Mouse (Mus musculus) thymus, postnatal 36 days (tissue): ENCODE data around the gene Grm5.

Source experiments
- DNase-seq, 2 experiments: peaks; one replicate each; pipeline ENCODE4 v3.0.0; 2022; ENCODE audit warnings: mixed read lengths in 2 of 2

The Grm5 gene

DNA sequence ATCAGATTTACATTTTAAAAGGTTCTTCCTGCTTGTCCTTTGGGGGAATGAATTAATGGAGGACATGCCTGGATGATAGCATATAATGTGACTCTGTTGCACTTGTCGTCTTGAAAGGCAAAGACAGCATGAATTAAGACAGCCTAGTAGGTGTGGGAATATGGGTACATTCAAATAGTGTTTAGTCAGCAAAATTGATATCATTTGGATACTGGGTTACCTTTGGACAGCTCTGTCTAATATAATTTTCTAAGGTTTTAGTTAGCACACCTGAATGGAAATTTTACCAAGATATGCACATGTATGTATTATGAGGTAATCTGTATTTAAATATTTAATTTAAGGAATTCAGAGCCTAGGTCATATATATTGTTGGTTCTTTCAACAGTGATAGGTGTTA is 353.4 kb downstream of the Grm5 start:
- DNase-seq: no peak

DNA sequence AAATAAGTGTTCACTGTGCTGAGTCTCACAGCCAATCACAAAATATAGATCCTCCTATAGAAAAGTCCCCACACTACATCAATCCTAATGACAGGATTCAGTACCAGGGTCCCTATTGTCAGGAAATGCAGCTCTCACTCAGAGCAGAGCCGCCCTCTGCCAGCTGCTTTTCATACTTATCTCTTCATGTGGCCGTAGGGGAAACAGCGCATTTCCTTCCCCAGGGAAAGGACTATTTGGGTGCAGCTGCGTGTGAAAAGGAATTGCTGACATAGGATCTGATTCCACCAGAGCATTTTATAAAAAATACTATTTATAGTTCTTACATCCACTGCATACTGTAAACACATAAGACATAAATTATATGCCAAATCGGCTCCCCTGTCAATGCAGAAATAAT is 354.3 kb downstream of the Grm5 start:
- no peak for DNase-seq

DNA sequence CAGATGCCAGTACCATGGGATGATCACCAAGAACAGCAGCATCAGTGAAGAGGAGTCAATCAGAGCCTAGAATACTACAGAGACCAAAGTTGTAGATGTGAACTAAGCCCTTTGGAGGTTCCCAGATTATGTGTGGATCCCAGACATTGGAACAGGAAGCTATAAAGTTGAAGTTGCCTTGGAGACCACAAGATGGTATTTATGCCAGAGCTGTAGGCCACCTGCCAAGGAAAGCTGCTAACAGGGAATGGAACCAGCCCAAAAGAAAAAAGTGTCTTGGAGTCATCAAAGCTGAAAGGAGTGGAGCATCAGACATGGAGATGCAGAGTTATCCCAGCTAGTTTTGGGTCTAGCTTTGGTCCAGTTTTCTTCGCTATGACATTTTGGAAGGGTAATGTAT is 366.2 kb downstream of the Grm5 start:
- no peak for DNase-seq

DNA sequence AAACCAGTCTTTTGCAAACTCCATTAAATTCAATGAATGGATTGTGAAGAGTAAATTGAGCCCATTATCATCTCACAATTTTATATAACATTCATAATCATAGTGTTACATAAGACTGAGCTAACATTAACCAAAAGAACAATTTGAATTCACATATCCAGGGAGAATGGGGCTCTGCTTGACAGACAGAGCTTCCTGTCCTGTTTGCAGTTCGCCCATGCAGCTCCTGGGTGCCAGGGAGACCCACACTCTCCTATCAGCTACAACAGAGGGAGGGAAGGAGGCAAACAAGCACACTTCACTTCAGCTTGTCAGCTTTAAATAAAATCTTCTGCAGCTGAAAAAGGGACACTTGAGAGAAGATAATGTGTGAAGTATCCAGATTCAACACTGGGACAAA is 389.2 kb downstream of the Grm5 start:
- DNase-seq: no peak

DNA sequence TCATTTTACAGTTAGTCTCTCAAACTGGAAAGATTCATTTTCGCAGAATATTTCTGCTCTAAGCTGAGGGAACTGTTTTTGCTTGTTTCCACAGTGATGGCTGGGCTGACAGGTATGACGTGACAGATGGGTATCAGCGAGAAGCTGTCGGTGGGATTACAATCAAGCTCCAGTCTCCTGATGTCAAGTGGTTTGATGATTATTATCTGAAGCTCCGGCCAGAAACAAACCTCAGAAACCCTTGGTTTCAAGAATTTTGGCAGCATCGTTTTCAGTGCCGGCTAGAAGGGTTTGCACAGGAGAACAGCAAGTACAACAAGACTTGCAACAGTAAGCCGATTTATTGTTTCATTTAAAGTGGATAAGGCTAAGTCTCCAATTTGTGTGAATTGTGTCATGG is 391.1 kb downstream of the Grm5 start:
- DNase-seq: no peak

DNA sequence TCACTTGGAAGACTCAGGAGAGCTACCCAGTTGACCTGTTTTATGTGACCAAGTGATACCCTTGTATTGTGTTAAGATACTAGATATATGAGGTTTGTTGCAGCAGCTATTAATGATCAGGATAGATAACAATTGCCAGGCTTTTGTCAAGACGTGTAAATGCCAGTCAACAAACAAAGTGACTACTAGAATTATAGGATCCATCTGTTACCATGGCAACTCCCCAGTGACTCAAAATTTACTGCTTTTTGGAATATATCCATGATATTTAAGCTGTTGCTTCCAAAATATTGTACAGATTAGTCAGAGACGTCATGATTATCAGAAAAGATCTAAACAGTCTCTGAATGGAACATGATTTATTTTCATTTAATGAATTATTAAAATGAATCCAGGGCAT is 399.5 kb downstream of the Grm5 start:
- no peak for DNase-seq

DNA sequence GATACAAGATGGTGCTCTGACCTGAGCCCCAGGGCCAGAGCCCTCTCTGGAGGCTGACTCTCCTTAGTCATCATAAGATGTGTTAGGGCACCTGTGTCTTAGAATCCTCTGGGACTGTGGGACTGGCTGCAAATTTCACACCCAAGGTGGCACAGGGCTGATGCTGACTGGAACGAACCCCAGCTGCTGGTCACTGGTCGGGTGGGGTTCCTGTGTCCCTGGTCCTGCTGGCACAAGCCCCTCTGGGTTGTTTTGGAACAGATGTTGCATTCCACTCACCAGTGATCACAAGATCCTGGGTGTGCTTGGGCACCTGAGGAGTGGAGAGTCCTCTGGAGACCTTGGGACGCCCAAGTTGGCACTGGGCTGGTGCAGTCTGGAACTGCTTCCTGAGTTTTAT is 430.5 kb downstream of the Grm5 start:
- DNase-seq: no peak

DNA sequence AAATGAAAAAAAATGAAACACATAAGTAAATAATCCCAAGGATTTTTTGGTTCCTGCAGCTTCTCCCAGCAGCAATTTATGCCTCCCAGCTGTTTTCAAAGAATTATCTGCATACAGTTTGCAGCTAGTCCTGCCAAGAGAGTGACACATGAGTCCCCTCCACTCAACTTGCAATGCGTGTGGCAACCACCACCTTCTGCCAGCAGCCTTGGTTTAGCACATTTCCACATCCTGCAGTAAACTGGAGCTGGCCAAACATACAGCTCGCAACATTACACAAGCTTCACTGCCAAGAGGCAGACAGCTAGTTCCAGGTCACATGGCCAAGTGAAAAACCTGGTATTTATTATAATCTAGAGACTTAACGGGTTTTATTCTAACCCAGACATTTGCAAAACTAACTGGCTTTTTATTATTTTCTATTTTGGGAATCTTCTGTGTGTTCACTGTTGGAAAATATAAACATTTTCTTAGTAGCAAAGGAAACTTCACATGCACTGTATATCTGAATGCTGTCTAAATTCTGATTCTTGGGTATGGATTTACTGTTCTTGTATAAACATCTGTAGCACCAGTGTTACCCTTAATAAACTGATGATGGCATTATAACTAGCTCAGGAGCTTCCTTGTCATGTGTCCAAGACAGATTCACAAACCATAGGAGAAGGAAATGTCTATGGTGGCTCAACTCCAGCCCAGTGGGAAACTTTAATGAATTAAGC is 443.6 kb downstream of the Grm5 start:
- DNase-seq: no peak

DNA sequence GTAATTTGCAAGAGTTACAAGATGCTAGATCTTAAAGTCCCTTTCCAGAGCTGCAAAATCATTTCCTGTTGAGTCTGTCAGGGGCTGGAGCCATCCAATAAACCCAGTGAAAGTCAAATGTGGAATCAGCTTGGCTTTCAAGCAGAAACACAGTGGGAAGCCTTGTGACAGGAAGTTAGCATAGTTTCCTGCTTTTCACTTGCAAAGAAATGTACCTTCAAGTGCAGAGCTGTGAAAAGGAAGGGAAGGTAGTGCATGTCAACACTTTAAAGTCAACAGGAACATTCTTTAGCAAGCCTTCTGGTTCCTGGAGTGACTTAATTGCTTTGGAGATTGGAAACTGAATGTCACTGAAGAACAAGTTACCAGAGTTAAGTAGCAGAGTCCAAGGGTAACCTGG is 463.4 kb downstream of the Grm5 start:
- no peak for DNase-seq

DNA sequence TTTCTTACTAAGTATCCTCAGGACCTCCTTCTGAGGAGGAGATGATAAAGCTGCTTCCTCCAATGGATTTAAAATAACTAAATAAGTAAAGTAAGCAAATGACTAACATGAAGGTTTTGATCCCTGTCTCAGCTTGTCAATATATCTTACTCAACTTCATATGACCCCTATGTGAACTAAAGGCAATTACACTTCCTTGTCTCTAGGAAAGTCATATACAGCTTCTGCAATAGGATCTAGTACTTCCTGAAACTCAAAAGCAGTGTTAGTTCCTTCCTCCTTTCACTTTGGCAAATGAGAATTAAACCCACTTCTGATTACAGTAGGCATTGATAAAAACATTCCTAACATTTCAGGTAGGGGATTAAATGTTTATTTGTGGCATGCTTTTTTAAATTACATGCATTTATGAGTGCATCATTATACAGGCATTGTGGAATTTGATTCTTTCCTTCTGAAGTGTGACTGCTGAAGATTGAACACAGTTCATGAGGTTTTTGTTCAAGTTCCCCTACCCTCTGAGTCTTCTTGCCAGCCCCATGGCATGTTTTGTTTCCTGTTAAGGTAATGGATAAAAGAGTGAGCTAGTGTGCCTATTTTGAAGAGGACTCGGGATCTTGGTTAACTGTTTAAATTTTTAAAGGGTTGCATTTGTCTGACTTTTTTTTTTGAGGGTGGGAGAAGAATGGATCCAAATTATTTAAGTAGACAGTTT is 470.4 kb downstream of the Grm5 start:
- DNase-seq: no peak

DNA sequence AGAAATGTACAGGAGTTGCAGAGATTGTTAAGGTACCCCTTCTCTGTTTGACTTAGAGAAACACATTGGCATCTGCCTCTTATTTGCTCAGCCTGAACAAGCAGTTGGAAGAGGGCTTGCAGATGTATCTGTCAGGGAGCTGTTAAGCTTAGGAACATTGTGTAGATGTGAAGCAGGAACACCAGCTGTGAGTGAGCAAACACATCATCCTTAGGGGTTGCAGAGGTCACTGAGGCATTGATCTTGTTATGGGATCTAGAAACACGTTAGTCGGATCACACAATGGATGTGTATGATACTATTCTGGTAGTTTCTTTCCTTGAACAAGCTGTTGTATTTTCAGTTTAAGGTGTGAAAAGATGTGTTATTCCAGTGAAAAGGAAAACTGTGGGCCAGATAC is 472.5 kb downstream of the Grm5 start:
- DNase-seq: no peak

DNA sequence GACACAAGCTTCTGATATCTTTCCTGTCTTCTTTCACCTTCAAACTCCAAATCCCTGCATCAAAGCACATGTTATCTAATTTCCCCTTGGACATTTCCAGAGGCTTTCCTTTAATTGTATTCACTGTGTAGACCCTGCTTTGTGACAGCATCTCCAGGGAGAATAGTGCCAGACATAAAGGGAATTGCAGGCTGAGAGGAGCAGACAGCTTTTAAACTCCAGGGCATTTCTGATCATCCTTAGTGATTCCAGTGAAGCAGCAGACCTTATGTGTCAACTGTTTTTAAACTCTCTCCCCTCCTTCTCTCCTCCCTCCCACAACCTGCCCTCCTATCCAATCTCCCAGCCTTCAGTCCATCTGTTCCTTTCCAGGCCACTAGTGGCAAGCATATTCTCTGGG is 507.1 kb downstream of the Grm5 start:
- no peak for DNase-seq

DNA sequence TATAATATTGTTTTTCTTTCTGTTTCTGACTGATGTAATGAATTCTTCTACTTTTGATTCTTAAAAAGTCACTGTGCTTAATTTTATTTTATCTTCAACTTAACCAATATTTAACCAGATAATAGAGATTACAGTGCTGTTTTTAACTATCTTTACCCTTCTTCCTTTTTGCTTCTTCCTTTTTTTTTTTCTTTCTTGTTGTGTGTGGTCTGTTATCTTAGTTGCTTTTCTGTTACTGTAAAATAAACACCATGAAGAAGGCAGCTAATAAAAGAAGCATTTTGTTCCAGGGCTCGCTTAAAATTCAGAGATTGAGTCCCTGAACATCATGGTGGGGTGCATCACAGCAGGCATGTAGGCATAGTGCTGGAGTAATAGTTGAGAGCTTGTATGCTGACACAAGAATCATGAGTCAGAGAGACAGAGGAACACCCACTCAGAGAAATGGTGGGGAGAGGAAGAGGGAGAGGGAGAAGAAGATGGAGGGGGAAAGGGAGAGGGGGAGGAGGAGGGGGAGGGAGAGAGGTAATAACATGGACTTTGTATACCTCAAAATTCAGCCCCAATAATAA is 512.7 kb downstream of the Grm5 start:
- DNase-seq: no peak

DNA sequence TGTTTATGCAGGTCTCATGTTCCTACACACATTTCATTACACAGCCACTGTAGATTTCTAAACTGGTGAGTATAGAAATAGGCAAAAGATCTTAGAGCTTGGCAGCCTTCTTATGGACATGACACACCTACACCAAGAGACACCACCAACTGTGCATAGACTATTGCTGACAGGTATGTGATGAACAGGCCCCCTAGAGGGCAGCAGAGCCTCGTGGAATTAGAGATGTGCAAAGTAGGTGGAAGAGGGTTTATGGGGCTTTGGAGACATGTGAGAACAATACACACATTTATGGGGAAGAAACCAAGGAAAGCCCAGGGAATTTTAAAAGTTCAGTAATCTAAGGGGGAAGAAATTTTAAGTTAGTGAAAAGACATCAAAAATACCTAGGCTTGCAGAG is 513.7 kb downstream of the Grm5 start:
- DNase-seq: peak; percentile 56 to 63

DNA sequence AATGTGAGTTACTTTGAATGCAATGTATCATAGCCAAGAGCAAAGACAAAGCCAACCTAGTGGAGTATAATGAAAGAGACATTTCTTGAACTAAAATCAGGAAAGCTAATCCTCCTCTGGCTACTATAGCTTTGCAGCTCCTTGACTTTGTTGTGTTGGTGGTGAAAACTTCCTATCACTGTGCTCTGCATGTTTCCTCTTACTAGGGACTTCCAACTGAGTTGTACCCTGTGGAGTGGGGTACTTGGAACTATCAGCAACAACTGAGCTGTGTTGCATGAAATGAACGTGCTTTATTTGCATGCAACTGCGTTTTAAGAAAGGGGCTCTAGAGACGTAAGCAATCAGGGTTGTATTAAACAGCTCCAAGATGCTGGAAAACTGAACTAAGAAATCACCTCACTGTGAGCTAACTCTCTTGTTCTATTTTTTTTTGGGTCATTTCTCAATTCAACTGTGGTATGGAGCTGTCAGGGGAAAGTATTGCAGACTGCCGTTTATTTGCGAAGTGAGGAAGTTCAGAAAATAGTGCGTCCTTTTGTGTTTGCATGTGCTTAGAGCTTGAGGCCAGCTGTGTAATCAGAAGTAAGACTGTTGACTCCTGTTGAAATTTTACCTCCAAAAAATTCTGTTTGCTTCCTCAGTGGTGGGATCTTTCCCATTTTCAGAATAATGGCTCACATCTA is 532.9 kb downstream of the Grm5 start:
- DNase-seq: no peak

DNA sequence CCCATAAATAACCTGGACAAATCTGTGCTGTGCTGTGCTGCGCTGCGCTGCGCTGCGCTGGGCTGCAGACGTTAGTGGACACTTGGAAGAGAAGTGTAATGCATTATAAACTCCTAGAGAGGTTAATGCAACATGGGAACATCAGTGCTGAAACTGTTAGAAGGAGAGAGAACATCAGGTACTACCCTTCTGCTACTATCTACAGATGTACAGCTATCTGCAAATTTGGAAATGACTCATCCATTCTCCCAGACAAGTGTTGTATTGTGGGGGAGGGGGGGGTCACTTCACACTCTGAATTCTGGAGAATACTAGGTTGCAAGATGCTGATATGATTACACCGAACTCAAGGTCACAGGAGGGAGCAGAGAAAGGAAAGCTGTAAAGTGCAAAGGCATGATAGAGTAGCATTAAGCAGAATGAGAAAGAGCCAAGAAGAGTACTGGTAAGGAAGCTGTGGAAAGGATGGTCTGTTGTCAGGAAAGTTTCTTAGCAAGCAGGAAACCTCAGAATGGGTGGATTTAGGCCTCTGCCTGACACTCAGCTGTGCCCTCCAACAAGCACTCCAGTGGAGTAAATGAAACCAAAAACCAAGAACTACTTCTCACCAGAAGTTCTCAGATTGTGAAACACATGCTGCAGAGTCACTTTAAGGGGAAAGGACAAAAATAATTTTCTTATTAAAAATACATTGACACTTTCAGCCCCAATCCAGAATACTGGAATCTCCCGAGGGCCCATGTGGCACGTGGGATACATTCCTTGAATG is 544.3 kb downstream of the Grm5 start:
- no peak for DNase-seq

DNA sequence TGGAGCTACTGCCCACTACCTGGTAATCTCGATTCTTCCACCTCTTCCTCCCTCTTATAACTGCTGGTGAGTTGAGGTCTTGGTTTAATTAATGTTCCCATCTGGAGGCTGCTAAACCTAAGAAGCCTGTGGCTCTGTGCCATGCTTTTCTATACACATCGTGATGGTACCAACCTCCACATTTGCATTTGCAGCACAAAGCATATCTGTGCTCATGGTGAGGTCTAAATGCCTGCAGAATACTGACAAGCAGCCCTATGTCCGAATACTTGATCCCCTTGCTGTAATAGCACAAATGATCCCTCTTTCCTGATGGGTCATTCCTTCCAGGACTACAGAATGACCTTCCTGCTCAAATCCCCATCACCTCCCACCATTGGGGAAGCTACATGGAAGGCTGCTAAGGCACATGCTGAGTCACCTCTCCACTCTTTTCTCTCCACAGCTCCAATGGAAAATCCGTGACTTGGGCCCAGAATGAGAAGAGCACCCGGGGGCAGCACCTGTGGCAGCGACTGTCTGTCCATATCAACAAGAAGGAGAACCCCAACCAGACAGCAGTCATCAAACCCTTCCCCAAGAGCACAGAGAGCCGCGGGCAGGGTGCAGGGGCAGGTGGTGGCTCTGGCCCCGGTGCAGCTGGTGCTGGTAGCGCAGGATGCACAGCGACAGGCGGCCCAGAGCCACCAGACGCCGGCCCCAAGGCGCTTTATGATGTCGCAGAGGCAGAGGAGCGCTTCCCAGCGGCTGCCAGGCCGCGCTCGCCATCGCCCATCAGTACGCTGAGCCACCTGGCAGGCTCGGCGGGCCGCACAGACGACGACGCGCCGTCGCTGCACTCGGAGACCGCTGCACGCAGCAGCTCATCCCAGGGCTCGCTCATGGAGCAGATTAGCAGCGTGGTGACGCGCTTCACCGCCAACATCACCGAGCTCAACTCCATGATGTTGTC is 545.8 kb downstream of the Grm5 start:
- peak; percentile 2 to 21 for DNase-seq

DNA sequence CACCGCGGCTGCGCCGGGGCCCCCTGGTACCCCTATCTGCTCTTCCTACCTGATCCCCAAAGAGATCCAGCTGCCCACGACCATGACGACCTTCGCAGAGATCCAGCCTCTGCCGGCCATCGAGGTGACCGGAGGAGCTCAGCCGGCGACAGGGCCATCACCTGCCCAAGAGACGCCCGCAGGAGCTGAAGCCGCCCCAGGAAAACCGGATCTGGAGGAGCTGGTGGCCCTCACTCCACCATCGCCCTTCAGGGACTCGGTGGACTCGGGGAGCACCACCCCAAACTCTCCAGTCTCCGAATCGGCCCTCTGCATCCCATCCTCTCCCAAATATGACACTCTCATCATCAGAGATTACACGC is 546.5 kb downstream of the Grm5 start:
- peak in 1 of 2 experiments; percentile 4 for DNase-seq

DNA sequence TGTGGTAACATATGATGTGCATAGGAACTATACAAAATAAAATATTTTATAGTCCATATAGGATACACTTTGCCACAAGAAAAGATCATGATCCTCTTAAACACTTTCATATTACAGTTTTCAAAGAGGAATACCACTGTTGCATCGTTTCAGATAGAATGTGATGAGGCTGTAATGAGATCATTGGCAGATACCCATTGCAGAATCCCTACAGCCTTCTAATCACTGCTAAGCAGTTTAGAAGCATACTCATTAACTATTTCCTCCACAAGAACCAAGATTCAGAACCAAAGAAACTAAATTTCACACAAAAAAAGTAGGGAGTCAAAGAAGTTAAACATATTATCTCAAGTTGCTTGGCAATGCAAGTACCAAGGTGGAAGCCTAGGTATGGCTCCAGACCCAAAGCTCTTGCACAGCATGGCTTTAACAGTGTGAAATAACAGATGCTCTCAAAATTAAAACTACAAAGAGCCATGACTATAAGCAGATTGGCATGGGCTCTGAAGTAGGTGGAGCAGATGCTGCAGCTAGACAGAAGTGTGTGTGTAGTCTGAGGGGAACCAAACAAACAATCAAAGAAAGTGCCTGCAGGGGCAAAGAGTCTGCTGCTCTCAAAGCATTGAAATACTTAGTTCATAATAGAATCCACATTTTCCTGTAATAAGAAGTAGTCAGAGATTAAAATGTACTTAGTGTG is 575.7 kb downstream of the Grm5 start:
- no peak for DNase-seq

DNA sequence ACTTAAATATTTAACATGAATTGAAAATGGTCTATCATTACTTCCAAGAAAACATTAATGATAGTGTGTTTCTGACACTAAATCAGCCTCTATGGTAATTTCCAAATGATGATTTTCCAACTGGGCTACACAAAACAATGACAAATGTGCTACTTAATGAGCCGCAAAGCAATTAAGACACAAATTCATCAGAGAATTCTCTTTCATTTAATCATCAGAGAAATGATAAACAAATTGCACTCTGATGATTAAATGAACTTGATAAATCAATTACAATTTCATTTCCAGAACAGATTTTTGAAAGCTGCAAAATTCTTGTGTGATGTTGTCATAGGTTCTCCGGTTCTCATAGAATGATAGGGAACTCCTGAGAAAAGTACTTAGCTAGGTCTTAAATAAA is 577.6 kb downstream of the Grm5 start:
- no peak for DNase-seq
